Mouse (Mus musculus) kidney, embryonic 14.5 days (tissue): ENCODE data around the gene 1110051M20Rik. TPM values are rescaled to one million over a fixed set of nuclear protein-coding genes. Genes with fewer than 3 reads are reported as not detected.

ENCODE experiments used
- ATAC-seq: fragments of 200-750 bp; cut with Nextera tagmentation; 2 replicates; pipeline ENCODE4 v1.8.0; 2017; ENCODE audit warnings: moderate number of reproducible peaks, mild to moderate bottlenecking, moderate TSS enrichment, moderate library complexity; ENCODE audit not compliant: low FRiP score, low TSS enrichment
- H3K27ac ChIP-seq: fragments of 300-500 bp; sonication (generic); 2 replicates; pipeline ENCODE4 v1.5.1; 2014; ENCODE audit warnings: low read depth, mild to moderate bottlenecking, low read length, moderate library complexity, mixed read lengths
- H3K27me3 ChIP-seq: fragments of 300-500 bp; sonication (generic); 2 replicates; pipeline ENCODE4 v1.6.1; 2014; ENCODE audit warnings: mild to moderate bottlenecking, low read length; ENCODE audit not compliant: control insufficient read depth, insufficient read depth
- H3K36me3 ChIP-seq: fragments of 300-500 bp; sonication (generic); 2 replicates; pipeline ENCODE4 v1.6.1; 2014; ENCODE audit warnings: low read length, mixed read lengths; ENCODE audit not compliant: control insufficient read depth, insufficient read depth
- H3K4me1 ChIP-seq: fragments of 300-500 bp; sonication (generic); 2 replicates; pipeline ENCODE4 v1.6.1; 2014; ENCODE audit warnings: low read length, mixed read lengths; ENCODE audit not compliant: control insufficient read depth, insufficient read depth
- H3K4me2 ChIP-seq: fragments of 300-500 bp; sonication (generic); replicated peaks from 2 replicates; pipeline ENCODE4 v1.6.1; 2014; ENCODE audit warnings: low read depth, mild to moderate bottlenecking, low read length
- H3K4me3 ChIP-seq: fragments of 300-500 bp; sonication (generic); 2 replicates; pipeline ENCODE4 v1.5.1; 2014; ENCODE audit warnings: mild to moderate bottlenecking, low read length
- H3K9ac ChIP-seq: fragments of 300-500 bp; sonication (generic); 2 replicates; pipeline ENCODE4 v1.6.1; 2014; ENCODE audit warnings: low read depth, mild to moderate bottlenecking, low read length, moderate library complexity
- H3K9me3 ChIP-seq: fragments of 300-500 bp; sonication (generic); 2 replicates; pipeline ENCODE4 v1.6.1; 2016; ENCODE audit warnings: low read length; ENCODE audit not compliant: control insufficient read depth
- WGBS: fragments of 180-500 bp; shearing (Covaris S2); extraction: QIAGEN DNeasy Blood & Tissue Kit; methylation state at CpG from one replicate; pipeline ENCODE4 v1.1.7; 2014; 5-methylcytosine and 5-hydroxymethylcytosine counted together
- polyA plus RNA-seq: library from polyadenylated mRNA; unstranded; fragments of >200 nt; fragmentation: Nextera tagmentation; extraction: Ambion mirVana; gene quantifications from 2 replicates; pipeline ENCODE4 v1.2.1, GENCODE M21; 2014

1110051M20Rik gene
- polyA plus RNA-seq, 1 experiment from 2014 or later, result 65.9 TPM

DNA sequence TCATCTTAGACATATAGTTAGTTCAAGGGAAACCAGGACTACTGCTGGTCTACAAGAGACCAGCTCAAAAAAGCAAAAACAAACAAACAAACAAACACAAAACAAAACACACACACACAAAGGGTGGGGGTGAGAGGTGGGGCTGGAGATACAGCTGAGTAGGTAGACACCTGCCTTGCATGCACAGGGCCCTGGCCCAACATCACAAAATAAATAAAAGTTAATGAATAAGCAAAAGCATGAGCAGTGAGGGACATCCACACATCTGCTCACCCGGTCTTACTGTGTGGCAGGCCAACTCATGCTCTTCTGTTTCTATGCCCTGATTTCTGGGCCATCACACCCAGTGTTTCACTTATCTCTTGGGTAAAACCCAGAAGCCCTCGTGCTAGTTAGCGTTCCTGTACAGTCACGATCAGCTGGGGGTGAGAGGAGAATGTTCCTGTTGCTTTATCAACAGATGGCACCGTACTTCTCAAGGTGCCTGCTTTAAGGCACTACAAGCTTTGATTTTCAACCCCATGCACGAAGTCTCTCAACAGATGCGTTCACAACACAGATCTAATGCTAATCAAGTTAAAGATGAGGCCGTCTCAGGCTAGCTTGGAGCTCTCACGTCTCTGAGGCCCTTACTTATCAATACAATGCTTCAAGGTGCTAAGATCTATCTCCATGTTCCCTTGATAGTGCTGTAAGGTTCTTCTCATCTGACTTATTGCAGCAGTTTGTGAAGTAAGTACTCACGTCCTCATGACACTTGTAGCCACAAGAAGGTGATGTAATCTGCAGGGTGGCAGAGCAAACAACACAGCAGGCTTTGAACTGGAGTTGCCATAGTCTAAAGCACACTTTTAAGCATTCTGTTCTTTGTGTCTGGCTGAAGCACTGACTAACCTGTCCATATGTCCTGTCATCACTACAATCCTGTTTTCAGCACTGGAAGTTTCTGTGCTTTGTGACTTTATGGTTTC is 123.7 kb downstream of the 1110051M20Rik start:
- 80% methylated on average over 10 of the region's 10 CpGs for WGBS
- H3K27ac ChIP-seq, result no peak overlapping the region

DNA sequence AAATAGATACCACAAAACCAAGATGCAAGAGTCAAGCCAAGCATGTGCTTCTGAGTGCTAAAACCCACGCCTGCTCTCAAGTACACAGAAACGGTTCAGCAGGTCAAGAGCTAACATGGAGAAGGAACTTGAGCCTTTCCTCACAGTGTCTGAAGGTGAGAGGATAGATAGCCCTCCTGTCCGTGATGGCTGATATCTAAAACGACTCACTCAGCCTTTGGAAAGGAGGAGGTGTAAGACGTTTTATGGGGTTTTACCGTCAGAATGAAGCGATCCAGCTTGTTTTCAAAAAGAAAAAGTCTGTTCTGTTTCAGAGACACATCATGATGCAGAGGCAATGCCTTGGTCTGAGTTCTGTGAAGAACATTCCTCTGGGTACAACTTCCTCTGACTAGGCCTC is 130.3 kb downstream of the 1110051M20Rik start:
- ATAC-seq, result no peak
- no peaks in the 10 kb centered on the region for H3K36me3 ChIP-seq
- no peak overlapping the region for H3K9ac ChIP-seq
- no peak overlapping the region for H3K4me2 ChIP-seq
- 48% methylated on average over 7 of the region's 7 CpGs for WGBS
- H3K27ac ChIP-seq, result no peak overlapping the region
- no peak overlapping the region for H3K4me3 ChIP-seq
- no peaks in the 10 kb centered on the region for H3K27me3 ChIP-seq
- H3K4me1 ChIP-seq, result no peaks in the 10 kb centered on the region; the same call in 1 of the 2 replicates
- H3K9me3 ChIP-seq, result no peaks in the 10 kb centered on the region

More for the DNA sequence above, 123.7 kb downstream of the 1110051M20Rik start:
- Histone ChIP-seq H3K36me3 (no peaks in the 10 kb centered on the region), H3K4me2 (no peak overlapping the region), H3K4me3 (no peak overlapping the region), H3K9ac (no peak overlapping the region), H3K4me1 (no peaks in the 10 kb centered on the region), H3K9me3 (no peaks in the 10 kb centered on the region), H3K27me3 (no peaks in the 10 kb centered on the region)
- ATAC-seq, result no peak

DNA sequence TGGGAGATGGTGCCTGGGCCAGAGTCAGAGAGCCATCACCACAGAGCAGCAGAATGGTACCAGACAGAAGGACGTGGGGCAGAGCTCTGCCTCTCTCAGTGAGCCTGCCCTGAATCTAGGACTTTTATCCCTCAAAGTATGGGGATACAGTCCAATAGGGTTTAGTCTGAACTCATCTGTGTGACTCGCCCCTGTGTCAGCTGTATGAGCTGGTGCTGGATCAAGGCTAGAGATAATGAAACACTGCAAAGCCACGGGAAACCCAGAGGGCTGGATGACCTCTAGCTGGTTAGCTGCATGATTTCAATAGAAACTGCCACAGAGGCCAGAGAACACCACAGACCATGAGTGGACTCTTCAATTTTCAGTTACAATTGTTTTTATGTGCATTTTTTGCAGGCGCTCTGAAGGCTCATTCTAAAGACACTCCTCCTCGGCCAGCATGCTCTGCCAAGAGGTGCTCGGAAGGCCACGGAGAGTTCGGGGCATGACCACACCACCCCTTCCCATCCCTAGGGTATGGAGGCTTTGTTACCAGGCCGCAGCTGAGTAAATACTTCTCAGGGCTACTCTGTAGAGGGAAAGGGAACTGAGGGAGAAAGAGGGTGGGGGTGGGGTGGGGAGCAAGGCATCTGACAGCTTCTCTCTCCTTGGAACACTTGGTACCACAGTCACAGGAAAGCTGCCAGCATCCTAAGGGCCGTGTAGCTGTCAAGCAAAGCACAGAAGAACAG is 131.8 kb downstream of the 1110051M20Rik start:
- no peaks in the 10 kb centered on the region for H3K27me3 ChIP-seq
- 34% methylated on average over 10 of the region's 10 CpGs for WGBS
- H3K4me1 ChIP-seq, result no peaks in the 10 kb centered on the region; the same call in 1 of the 2 replicates
- H3K9ac ChIP-seq, result no peak overlapping the region
- 0 out of 2 replicates have a peak, but pooled peaks have one; percentile 48 for ATAC-seq
- H3K4me2 ChIP-seq, result no peak overlapping the region
- H3K36me3 ChIP-seq, result no peaks in the 10 kb centered on the region
- H3K9me3 ChIP-seq, result no peaks in the 10 kb centered on the region
- H3K4me3 ChIP-seq, result no peak overlapping the region
- 0 out of 2 replicates have a peak overlapping the region, but pooled peaks have one; percentile 14 for H3K27ac ChIP-seq

DNA sequence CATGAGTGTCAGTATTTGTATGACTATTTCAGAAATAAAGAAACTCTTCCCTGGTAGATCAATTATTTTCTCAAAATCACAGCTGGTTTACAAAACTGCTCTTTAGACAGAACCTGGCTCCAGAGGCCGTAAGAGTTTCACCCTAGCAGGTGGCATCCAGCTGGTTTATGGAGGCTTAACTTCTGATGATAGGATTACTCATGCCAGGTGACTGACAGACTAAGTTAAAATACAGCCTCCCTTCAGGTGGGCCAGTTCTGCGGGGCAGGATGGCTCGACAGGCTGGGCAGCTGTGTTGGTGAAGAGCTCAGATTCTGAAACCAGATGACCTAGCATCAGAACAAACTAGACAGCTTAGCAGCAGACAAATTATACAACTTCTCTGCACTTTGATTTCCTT is 135.0 kb downstream of the 1110051M20Rik start:
- no peaks in the 10 kb centered on the region for H3K9me3 ChIP-seq
- WGBS, result 54% methylated on average over 3 of the region's 3 CpGs
- no peaks in the 10 kb centered on the region for H3K27me3 ChIP-seq
- no peak overlapping the region for H3K4me3 ChIP-seq
- no peak overlapping the region for H3K9ac ChIP-seq
- ATAC-seq, result no peak
- no peak overlapping the region for H3K4me2 ChIP-seq
- no peak overlapping the region for H3K27ac ChIP-seq
- H3K36me3 ChIP-seq, result no peaks in the 10 kb centered on the region
- no peaks in the 10 kb centered on the region; the same call in 1 of the 2 replicates for H3K4me1 ChIP-seq

DNA sequence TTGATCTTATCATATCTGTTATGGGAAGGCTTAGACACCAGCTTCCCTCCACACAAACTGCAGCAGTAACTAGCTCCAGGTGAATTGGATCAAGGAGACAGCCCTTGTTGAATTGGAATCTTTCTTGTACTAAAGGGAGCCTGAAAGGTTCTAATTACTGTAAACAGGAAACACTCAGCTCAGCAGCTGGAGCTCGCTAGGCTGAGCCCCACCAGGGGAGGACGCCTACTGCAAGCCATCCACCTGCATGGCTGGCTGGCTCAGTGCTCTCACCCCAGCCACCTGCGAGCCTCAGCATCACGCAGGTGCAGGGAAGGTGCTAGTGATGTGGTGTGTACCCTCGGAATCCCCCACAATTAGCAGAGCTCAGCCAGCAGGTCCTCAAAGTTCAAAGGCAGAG is 135.8 kb downstream of the 1110051M20Rik start:
- H3K27me3 ChIP-seq, result no peaks in the 10 kb centered on the region
- H3K36me3 ChIP-seq, result no peaks in the 10 kb centered on the region
- no peak overlapping the region for H3K9ac ChIP-seq
- no peaks in the 10 kb centered on the region; the same call in 1 of the 2 replicates for H3K4me1 ChIP-seq
- ATAC-seq, result peak; percentile 80
- no peaks in the 10 kb centered on the region for H3K9me3 ChIP-seq
- H3K4me2 ChIP-seq, result no peak overlapping the region
- H3K4me3 ChIP-seq, result no peak overlapping the region
- no peak overlapping the region for H3K27ac ChIP-seq
- WGBS, result 21% methylated on average over 5 of the region's 5 CpGs

DNA sequence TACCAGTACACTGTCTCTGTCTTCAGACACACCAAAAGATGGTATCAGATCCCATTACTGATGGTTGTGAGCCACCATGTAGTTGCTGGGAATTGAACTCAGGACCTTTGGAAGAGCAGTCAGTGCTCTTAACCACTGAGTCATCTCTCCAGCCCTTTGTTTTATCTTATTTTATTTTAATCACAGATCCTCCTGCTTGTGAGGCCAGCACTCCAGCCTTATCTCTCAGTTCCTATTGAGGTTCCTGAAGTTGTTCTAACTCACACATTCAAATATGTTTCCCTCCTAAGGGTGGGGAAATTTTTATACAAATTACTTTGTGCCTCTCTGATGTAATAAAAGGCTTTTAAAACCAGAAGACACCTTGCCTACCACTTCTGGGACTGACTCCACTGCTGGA is 137.9 kb downstream of the 1110051M20Rik start:
- Histone ChIP-seq H3K9me3 (no peaks in the 10 kb centered on the region), H3K27me3 (no peaks in the 10 kb centered on the region), H3K4me1 (no peaks in the 10 kb centered on the region), H3K27ac (no peak overlapping the region), H3K4me2 (no peak overlapping the region), H3K9ac (no peak overlapping the region), H3K36me3 (no peaks in the 10 kb centered on the region), H3K4me3 (no peak overlapping the region)
- no peak for ATAC-seq

DNA sequence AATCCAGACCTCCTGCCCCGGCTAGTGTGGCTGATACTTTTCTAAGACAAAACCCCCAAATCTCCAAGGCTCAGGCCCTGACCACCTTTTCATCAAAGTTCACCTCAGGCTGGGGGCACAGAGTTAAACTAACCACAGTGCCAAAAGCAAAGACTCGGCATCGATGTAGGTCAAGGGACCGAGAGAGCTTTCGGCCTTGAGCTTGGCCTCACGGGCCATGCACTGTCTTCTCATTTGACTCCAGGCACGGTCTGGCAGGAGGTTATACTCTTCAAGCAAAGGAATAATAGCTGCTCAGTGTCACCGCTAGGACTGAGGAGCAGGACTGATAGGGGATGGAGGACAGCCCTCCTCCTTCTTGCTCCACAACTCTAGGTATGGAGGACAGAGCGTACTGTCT is 138.6 kb downstream of the 1110051M20Rik start:
- 89% methylated on average over 9 of the region's 9 CpGs for WGBS

DNA sequence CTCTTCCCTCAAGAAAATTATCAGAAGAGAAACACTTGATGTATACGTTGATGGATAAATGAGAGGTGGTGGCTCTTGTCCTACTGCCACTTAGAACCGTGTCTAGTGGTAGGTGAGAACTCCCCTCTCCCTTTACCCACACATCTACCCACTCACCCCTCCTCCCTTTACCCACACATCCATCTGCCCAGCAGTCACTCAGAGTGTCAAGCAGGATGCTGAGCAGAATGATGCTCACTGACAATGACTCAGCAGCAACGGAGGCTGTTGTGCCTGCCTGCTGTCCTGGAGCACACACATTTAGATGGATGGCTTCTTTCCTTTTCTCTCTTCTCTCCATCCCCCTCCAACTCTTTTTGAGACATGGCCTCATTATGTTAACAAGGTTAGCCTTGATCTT is 141.7 kb downstream of the 1110051M20Rik start:
- ATAC-seq, result no peak
- Histone ChIP-seq H3K36me3 (no peaks in the 10 kb centered on the region), H3K4me3 (no peak overlapping the region), H3K9ac (no peak overlapping the region), H3K4me1 (no peaks in the 10 kb centered on the region), H3K27me3 (no peaks in the 10 kb centered on the region), H3K4me2 (no peak overlapping the region), H3K9me3 (no peaks in the 10 kb centered on the region), H3K27ac (no peak overlapping the region)
- 64% methylated on average over 3 of the region's 3 CpGs for WGBS

More for the DNA sequence above, 138.6 kb downstream of the 1110051M20Rik start:
- Histone ChIP-seq H3K9me3 (no peaks in the 10 kb centered on the region), H3K4me1 (no peaks in the 10 kb centered on the region), H3K36me3 (no peaks in the 10 kb centered on the region), H3K9ac (no peak overlapping the region), H3K27me3 (no peaks in the 10 kb centered on the region), H3K4me3 (no peak overlapping the region), H3K4me2 (no peak overlapping the region), H3K27ac (no peak overlapping the region)
- no peak for ATAC-seq

DNA sequence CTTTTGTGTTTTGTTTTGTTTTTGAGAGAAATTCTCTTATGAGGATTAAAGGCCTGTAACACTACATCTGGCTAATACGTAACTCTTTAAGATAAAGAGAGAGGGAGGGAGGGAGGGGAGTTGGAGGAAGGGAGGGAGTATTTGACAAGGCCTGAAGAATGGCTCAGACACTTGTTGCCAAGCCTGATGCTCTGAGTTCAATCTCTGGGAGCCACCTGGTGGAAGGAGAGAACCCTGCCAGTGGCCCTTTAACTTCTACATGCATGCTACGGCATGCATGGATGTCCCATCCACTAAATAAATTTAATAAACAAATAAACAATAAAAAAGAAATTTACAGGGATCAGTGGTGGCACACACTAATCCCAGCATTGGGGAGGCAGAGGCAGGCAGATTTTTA is 142.7 kb downstream of the 1110051M20Rik start:
- H3K27ac ChIP-seq, result no peak overlapping the region
- H3K4me1 ChIP-seq, result no peaks in the 10 kb centered on the region
- WGBS, result 88% methylated on average over 2 of the region's 2 CpGs
- H3K4me3 ChIP-seq, result no peak overlapping the region
- ATAC-seq, result no peak
- no peaks in the 10 kb centered on the region for H3K27me3 ChIP-seq
- no peaks in the 10 kb centered on the region for H3K9me3 ChIP-seq
- no peaks in the 10 kb centered on the region for H3K36me3 ChIP-seq
- no peak overlapping the region for H3K9ac ChIP-seq
- H3K4me2 ChIP-seq, result no peak overlapping the region
